Mouse (Mus musculus) T-helper 1 cell (primary cell): ENCODE data around the gene Ccdc78.

Experiments
- in situ Hi-C: fragments of 300-600 bp; cut with MboI, MseI; formaldehyde crosslinking; loops from one replicate; pipeline ENCODE4 v1.15.1; 2025; ENCODE audit warnings: high pct_unique_total_duplicates

The Ccdc78 gene

GRCm38 (mm10) chr17:25833291-25833663 is 46.9 kb downstream of the Ccdc78 start, which contains the start of gene Stub1:
TSS of gene Stub1 (minus strand) at chr17:25833404.
- in situ Hi-C loops, result loop anchor here (10.0 kb wide), 1 partner anchor 818 kb away; the partner anchor contains the start of genes Cramp1l and Ift140

DNA sequence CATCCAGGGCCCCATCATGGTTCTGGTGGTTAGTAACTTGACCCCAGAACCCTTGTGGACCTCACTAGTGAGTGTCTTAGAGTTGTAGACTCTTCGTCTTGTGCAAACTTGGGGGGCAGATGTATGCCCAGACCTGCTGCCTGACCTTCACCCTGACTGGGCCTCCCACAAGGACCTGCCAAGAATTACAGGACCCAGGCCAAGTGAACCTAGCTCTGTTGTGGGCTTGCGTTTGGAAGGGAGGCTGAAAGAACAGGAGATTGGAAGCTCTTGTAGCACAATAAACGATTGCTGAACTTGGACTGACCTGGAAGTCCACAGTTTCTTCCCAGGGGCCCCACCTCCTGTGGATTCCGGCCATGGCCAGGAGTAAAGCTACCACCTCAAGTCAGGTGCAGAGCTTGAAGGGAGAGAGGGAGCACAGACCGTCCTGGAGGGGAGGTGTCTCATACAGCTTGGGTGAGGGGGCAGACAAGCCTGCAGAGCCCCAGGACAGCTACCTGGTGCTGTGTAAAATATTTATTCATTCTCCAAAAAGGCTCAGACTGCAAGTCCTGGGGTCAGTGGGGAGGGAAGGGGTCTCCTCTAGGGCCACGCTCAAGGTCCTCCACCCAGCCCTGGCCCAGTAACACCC is 47.7 kb downstream of the Ccdc78 start:
- in situ Hi-C loops, result loop anchor here (10.0 kb wide), 1 partner anchor 819 kb away; the partner anchor contains the start of genes Cramp1l and Ift140

- in situ Hi-C loops, result loop anchor here (10.0 kb wide), 1 partner anchor 820 kb away; the partner anchor contains the start of genes Cramp1l and Ift140
These were observed 48.3 kb downstream of the Ccdc78 start for GRCm38 (mm10) chr17:25834595-25835222.

- in situ Hi-C loops, result loop anchor here (10.0 kb wide), 1 partner anchor 820 kb away; the partner anchor contains the start of genes Cramp1l and Ift140
These were observed 48.9 kb downstream of the Ccdc78 start for GRCm38 (mm10) chr17:25835301-25835700.

DNA sequence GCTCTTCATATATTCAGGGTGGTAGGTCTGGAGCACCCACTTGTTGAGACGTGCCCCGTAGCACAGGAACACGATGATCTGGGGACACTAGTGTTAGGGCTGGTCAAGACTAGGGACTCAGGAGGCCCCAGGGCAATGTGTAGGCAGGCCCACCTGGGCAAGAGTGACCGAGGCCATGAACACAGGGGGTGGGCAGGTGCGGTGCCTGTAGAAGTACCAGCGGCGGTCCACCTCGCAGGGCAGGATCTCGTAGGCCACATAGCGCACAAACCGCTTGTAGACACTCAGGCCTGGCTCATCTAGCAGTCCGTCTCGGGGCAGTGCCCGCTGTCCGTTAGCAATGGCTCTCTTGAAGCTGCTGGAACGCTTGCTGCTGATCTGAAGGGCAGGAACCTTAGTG is 49.4 kb downstream of the Ccdc78 start:
- in situ Hi-C loops, result loop anchor here (10.0 kb wide), 1 partner anchor 821 kb away; the partner anchor contains the start of genes Cramp1l and Ift140

DNA sequence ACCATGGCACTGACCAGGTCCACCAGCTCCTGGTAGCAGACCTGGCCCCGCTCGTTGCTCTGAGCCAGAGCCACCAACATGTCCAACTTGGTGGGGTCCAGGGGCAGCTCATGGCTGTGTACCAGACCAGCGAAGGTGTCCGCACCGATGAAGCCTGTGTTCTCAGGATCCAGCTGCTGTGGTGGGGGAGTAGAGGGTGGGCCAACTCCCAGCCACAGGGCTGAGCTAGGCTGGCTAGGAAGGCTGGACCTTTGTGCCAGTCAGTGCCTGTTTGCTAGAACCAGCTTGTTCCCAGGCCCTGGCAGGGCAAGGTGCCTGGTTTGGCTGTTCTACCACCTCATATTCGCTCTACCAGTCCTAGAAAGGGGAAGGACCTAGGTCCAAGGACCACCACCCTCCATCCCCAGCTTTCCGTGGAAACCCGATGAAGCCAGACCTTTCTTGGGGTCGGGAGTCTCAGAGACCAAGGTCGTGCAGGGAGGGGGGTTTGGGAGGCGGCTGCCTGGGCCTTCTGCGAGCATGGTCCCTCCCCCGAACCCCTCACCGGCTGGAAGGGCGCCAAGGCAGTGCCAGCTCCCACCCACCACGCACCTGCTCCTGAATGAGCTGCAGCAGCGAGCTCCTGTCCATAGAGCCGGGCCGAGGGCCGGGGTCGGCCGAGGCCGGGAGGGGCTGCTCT is 50.2 kb downstream of the Ccdc78 start:
- in situ Hi-C loops, result loop anchor here (10.0 kb wide), 1 partner anchor 822 kb away; the partner anchor contains the start of genes Cramp1l and Ift140

DNA sequence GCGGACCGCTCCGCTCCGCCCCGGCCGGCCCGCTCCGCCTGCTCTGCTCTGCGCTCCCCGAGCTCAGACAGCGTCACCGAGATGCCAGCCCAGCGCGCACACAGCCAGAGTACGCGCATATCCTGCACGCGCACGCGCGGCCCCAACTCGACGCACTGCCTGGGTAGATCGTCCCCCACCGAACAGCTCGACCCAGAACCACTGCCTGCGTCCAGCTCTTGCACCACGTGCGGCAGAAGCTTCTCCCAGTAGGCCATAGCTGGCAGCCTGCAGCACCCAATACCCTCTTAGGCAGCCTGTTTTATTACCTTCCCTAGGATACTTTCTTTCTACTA is 50.7 kb downstream of the Ccdc78 start, which contains the start of gene Rhbdl1:
Gene Rhbdl1 (minus strand): TSS at position 220 of the 335 bp plus-strand sequence.
- in situ Hi-C loops, result loop anchor here (10.0 kb wide), 1 partner anchor 822 kb away; the partner anchor contains the start of genes Cramp1l and Ift140

DNA sequence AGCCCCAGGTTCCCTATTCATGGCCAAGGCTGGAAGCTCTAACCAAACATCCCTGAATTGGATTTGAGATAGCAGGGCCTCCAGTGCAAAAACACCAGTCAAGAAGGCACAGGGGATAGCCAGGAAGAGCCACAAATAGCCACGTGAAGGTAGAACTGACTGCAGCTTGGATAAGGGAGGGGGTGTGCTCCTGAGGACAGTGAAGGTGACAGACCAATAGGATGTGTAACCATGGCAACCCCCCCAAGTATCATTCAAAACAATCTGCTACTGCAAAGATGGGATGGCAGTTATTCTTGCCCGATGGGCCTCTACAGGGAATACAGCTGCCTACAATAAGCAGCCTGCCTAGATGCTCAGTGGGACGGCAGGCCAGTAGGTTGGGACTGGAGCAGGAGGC is 51.2 kb downstream of the Ccdc78 start:
- in situ Hi-C loops, result loop anchor here (10.0 kb wide), 1 partner anchor 823 kb away; the partner anchor contains the start of genes Cramp1l and Ift140

DNA sequence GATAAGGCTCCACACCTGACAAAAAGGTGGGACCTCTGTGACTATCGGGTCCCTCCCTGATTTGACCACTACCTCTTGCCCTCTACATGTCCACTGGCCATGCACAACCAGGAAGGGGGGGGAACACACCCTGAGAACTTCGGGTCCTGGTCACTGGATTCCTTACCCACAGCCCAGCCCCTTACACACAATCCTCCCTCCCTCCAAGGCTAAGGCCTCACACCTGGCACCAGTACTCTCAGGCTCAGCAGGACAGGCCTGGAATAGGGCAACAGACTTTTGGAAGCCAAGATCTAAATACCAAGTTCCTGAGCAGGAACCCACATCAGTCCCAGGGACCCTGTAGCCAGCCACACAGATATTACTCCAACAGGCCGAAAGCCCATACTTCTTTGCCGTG is 52.5 kb downstream of the Ccdc78 start:
- in situ Hi-C loops, result loop anchor here (10.0 kb wide), 1 partner anchor 824 kb away; the partner anchor contains the start of genes Cramp1l and Ift140

DNA sequence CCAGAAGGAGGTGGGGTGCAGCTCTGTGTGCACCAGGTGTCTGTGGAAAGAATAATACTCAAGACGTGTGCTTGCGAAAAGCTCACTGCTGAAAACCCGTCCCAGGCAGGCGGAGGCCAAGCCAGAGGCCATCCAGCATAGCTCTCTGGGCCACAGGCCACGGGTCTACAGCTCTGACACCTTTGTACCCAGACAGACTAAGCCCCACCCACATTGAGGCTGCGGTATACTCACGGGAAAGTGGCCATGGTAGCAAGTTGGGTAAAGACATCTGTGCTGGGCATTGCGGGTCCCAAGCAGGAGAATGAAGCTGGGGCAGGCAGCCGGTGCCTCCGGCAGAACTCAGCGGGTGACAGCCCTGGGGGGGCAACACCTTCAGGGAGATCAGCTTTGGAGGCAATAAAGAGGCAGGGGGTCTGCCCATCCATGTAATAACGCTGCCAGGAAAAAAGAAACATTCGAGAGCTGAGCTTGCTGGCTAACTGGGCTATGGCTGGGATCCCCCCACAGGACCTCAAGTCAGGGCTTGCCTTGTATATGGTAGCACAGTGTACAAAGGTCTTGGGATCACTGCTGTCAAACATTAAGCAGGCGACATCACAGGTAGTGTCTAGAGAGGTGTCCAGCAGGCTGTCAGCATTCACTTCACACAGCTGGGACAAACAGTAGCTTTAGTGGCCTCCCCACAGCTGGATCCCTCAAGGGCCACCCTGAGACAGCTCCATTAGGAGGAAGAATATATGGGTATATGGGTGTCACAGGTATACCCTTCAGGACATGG is 53.3 kb downstream of the Ccdc78 start:
- in situ Hi-C loops, result loop anchor here (10.0 kb wide), 1 partner anchor 825 kb away; the partner anchor contains the start of genes Cramp1l and Ift140
